Mouse (Mus musculus) mature B cell (primary cell): ENCODE results near the gene Hopx.

Experiments
- in situ Hi-C: fragments of 300-500 bp; cut with MboI; formaldehyde crosslinking; loops from 2 replicates; pipeline ENCODE4 v1.14.3; 2019

Gene Hopx

DNA sequence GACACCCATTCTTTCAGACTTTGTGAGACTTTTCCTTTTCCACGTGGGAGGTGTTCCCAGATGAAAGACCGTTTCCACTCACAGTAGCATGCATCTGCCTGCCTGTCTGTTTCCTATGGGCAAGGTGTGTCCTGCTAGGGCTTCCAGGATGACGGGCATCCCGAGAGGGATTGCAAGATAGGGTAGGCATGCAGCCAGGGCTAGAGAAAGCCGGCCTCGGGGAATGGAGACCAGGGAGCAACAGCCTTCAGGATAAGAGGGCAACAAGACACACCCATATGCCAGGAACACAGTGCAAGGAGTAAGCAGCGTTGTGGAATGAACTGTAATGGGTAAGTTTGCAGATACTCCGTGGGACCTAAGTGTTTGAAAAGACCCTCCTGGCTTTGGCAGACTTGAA is 47.6 kb downstream of the Hopx start:
- in situ Hi-C loops, result no loop called here

DNA sequence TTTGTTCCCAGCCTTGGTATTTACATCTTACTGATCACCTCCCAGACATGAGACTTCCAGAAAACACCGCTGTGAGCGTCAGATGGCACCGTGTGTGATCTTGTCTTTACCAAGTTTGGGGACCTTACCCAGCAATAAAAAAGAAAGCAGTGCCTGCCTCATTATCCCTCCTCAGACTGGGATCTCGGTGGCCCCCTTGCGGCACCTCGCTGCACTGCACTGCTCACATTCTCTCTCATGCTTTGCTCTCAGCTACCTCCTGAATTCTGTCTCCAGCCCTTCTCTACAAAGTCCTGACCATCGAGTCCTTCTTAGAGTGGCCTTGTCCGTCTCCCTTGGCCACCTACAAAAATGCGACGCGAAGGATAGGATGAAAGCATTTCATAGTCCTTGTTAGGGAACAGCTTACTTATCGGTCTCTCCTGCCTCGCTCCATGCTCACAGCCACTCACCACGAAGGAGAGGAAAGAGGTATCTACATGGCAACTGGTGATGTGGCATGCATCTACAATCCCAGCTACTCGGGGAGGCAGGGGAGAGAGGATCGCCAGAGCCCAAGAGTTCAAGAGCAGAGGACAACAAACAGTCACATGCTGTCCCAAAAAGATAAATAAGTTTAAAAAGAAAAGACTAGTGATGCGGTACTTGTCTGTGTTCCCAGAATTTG is 53.4 kb downstream of the Hopx start:
- in situ Hi-C loops, result no loop called here

DNA sequence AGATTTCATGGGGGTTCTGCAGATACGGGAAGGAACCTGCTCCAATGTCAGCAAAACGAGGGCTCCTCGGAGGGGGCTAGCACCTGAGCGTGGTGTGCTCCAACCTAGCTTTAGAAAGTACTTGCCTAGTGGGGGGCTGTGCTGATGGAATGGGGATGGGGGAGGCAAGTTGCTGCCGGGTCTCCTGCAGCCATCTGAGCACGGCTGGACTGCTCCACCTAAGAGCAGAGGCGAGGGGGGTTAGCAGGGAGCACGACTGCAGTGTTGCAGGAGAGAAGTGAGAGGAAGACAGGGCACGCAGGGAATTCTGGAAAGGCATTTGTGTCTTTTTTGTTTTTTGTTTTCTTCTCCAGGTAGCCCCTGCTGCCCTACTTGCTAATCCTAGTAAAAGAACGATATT is 54.6 kb downstream of the Hopx start:
- in situ Hi-C loops, result no loop called here

DNA sequence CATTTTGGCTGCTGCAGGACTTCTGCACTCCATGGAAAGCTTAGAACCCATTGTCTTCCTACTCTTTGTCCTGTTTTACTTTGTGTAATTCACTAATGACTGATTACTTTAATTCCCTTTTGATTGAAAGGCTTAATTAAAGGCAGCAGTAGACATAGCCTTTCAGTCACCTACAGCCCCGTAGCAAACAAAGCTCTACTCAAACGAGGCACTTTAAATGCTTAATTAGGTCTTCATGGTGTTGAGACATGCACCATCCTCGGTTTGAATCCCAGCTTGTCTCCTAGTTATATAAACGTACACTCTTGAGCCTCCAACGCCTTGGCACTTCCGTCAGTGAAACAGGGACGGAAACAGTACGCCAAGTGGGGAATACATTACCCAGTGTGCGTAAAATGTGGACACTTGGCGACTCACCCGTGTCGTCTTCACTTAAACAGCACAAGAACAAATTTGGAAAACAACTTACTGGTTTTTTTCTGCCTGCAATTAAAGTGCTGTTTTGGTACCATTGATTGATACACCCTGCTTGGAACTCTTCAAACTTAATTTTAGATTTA is 58.0 kb downstream of the Hopx start:
- in situ Hi-C loops, result no loop called here

DNA sequence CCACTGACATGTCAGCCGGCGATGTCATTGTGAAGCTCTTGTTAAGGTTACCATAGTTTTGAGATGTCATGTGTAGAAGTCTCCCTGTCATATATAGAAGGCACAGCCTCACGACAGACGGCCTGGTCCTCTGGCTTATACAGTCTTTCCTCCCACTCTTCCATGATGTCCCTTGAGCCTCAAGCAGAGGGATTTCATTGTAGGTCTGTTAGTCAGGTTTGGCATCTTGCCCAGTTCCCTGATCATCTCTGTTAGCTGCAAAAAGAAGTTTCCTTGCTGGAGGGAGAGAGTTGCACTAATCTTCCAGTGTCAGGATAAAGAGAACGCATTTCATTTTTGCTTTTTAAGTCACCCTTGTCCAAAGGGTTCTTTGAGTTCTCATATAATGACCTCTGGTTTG is 62.3 kb downstream of the Hopx start:
- in situ Hi-C loops, result no loop called here

DNA sequence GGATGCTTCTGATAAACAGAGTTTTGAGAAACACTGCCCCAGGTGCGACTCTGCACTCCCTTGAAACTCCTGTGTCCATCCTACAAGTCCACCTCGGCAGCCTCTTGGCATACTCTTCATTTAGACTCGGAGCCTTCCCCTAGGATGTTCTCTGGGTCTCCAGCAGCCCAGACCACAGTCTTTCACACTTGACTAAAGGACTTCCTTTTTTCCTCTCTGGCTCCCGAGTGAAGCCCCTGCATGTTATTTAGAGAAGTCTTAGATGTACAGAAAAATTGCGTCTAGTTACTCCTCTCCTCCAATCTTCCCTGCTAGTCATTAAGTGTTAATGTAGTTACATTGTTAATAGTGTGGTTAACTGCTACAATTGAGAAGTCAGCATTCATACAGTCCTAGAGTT is 70.6 kb downstream of the Hopx start:
- in situ Hi-C loops, result no loop called here

DNA sequence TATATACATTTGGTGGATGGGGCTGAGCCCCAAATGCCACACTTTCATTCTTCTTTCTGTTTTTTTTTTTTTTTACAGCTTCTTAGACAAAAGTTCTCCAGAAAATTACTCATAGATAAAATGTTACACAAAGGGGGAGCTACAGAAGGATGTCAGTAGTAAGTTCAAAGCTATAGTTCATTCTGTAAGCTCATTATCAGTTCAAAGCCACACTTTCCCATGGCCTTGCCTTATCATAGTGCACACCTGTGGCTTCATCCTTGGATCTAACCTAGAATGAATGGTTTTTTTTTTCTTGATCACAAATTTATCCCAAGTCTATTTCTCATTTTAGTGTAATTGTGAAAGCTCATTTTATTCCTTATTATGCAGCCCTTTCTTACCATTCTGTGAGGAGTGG is 75.5 kb downstream of the Hopx start:
- in situ Hi-C loops, result no loop called here

DNA sequence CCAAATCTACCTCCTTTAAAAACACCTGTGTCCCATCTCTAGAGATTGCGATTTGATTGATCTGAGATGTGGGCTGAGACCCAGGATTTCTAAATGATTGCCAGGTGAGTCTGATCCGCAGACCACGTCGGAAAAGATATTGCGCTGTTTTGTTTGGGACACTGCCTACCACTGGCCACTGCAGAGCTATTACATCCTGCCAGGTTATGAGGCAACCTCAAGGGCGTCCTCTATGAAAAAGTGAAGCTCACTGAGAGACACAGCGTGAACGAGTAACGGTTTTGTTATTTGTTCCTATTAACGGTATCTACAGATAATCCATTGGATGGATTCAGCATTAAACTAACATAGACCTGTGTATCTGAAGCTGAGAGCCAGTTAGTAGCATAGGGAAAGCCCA is 76.5 kb downstream of the Hopx start:
- in situ Hi-C loops, result no loop called here
